Mouse (Mus musculus) megakaryocyte progenitor cell, adult 5-6 weeks (primary cell): ENCODE measurements around the gene Pigk. TPM values are rescaled to one million over a fixed set of nuclear protein-coding genes. Genes with fewer than 3 reads are reported as not detected.

ENCODE experiments used
- ATAC-seq: replicated peaks from 2 replicates; pipeline ENCODE4 v1.8.0; 2016; ENCODE audit warnings: mild to moderate bottlenecking, moderate TSS enrichment, inconsistent platforms; ENCODE audit not compliant: poor library complexity
- total RNA-seq, 2 experiments: library from RNA; stranded (forward) in 1 of 2; stranded (reverse) in 1 of 2; fragments of 157-497, 149-512 nt in 1 of 2; fragments of 200-1000 nt in 1 of 2; gene quantifications; 2 replicates each; pipeline versions ENCODE4 v1.2.3 to v1.2.4; 2015 to 2017

Pigk gene
- total RNA-seq, 2 experiments from 2014 or later, result 49.9 to 50.9 TPM

DNA sequence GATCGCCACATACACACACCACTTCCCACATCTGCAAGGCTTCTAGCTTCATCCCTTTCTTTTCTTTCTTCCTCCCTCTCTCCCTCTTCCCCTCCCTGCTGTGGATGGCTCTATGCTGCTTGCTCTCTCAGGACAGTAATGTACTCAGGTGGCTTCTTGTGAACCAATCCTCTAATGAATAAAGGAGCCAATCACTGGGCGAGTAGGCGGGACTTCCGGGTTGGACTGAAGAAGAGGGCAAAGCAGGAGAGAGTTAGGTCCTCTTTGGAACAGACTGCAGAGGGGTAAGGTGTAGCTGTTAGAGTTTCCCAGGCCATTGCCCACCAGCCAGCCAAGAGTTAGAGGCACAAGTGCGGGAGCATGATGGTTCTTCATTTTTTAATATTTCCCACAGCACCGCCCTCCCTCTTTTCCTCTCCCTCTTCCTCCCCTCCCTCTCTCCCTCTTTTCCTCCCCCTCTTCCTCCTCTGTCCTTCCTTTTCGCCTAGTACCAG is 215.9 kb downstream of the Pigk start:
- no peak for ATAC-seq

DNA sequence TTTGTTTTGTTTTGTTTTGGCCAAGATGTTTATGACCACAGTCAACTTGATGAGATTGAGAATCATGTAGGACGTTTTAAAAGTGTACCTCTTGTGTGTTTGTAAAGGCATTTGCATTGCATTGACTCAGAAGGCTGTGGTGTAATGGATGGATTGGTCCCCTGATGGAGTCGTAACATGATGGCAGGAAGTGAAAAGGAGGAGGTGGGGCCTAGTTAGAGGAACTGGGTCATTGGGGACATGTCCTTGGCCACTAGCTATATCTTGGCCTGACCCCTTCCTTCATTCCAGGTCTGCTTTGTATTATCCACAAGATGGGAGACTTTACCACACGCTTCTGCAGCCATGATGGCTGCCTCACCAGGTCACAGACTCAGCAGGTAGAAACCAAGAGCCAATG is 217.5 kb downstream of the Pigk start:
- ATAC-seq, result no peak

DNA sequence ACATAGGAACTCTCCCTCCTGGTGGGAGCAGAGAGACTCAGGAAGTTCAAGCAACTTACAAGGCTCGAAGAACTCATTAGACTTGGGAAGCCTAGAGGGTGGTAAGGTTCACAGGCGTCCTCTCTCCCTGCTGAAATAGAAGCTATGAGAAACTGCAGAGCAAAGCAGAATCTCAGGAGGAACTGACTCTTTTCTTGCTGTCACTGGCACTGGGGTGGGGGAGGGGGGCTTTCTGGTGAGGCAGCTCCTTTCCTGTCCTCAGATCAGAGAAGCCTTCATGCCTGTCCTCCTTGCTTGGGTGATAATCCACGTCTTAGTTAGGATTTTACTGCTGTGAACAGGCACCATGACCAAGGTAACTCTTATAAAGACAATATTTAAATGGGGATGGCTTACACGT is 218.2 kb downstream of the Pigk start:
- 0 out of 2 replicates have a peak, but pooled peaks have one; percentile 21 for ATAC-seq

DNA sequence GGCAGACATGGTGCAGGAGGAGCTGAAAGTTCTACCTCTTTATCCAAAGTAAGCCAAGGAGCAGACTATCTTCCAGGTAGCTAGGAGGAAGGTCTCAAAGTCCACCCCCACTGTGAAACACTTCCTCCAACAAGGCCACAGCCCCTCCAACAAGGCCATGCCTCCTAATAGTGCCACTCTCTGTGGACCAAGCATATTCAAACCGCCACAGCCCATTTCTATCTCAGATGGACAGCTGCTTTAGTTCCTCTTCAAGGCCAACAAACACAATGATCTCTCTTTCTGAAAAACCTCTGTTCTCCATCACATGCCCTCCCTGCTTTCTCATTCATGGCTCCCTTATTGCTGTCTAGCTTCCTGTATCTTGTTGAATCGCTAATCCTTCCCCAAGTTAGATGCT is 218.6 kb downstream of the Pigk start:
- no peak for ATAC-seq

DNA sequence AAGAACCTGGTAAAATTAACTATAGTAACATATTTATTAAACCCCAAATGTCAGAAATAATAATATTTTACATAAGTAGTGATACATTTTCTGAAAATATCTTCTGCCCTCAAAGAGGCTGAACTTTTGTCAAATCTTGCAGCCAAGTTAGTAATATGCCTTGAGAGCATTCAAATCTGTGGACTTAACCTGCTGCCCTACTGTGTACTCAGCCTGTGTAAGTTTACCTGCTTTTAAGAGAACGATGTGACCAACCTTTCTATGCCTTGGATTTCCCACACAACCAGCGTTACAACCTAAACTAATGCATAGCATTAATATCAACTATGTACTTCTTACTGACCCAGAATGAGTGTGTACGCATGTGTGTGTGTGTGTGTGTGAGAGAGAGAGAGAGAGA is 219.8 kb downstream of the Pigk start:
- ATAC-seq, result no peak

DNA sequence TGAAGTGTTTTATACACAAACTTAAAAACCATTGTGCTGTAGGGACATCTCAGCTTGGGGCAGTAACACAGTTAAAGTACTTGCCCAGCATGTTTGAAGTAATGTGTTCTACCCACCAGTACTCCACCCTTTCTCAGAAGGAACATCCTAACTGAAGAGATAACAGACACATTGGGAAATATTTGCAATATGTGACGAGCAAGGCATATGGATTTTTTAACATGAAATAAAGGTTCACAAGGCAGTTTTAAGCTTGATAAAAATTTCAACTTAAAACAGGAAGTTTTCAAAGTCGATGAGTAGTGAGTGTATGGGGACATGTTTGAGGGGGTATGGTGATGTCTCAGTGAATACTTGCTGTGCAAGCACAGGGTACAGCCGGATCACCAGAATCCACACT is 222.4 kb downstream of the Pigk start:
- no peak for ATAC-seq

DNA sequence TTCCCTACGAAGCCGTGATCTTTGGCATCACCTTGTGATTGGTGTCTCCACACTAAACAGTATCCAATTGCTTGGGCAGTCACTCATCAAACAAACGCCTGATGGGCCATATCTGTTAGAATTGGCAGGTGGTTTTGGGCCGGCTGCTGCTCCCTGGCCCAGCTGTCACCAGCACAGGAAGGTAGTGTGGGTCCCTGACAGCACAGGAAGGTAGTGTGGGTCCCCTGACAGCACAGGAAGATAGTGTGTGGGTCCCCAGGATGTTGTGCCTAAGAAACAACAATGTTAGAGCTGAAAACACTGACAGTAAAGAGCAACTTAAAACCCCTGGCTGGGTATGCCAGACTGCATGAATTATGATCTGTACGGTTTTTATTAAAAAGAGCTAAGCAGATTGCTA is 227.8 kb downstream of the Pigk start:
- ATAC-seq, result no peak

DNA sequence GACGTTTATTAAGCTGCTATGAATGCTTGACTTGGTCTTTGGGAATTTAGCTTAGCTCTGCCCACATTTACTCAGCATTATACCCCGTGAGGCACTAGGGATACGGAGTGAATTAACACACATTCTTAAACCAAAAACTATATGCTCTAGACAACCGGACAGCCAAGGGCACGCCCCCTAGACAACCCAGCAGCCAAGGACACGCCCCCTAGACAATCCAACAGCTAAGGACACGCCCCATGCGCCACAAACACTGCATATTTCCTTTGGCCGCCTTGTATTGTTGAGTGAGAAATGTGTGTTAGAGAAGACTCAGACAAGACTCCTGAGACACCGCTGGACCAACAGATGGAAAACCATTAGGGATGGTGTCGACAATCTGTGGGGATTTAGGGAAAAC is 229.1 kb downstream of the Pigk start:
- peak; percentile 94 for ATAC-seq

DNA sequence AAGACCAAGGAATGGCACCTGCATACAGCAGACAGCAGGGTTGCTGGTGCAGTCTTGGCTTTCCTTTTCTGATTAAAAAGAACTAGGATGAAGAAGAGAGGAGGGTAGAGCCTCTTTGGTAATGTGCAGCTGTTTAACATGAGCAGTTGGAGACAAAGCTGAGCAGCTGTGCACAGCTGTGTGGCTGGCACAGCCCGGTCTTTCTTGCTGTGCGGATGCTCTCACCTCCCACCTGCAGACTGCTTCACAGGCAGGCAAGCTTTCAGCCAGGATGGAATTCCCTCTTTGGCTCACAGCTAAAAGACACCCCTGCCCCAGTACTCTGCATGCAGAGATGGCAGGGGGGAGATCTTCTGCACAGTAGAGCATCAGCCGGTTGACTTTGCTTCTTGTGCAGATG is 230.9 kb downstream of the Pigk start:
- ATAC-seq, result no peak

DNA sequence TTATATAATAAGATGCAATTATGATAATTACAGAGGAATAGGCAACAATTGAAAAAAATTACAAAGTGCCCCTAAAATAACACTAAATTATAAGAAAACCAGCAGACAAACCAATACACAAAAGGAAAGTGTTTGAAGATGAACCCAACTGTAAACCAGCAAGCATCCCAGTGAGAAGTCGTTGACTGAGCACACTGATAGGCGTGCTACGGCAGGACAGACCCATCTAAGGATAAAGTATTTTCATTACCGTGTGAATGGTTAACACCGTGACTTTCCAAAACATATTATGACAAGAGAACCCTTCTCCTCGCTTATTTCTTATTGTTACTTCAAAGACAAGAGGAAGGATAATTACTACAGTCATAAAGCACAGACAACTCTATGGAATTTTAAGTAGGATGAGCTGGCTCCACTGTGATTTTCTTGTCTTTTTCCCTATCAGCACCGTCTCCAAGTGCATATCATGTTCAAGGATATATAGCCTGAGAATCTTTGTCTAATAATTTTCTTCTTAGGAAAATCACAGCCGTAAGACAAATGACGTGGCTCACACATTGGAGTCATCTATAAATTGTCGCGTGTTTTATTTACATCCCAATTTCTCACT is 233.2 kb downstream of the Pigk start:
- no peak for ATAC-seq

DNA sequence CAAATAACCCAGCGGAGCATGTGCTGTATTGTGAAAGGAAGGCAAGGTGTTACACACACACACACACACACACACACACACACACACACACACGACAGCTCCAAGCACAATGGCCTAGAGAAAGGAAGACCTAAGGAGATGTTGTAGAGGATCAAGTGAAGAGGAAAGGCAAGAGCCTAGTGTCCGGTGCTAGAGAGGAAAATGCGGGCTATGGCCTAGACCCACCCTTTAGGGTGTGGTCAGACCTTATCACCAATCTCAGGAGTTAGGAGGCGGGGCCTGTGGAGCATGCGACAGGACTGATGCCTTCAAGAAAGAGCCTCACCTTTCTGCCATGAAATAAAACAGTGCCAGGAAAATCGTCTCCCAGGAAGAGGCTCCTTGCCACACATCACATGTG is 234.7 kb downstream of the Pigk start:
- no peak for ATAC-seq

DNA sequence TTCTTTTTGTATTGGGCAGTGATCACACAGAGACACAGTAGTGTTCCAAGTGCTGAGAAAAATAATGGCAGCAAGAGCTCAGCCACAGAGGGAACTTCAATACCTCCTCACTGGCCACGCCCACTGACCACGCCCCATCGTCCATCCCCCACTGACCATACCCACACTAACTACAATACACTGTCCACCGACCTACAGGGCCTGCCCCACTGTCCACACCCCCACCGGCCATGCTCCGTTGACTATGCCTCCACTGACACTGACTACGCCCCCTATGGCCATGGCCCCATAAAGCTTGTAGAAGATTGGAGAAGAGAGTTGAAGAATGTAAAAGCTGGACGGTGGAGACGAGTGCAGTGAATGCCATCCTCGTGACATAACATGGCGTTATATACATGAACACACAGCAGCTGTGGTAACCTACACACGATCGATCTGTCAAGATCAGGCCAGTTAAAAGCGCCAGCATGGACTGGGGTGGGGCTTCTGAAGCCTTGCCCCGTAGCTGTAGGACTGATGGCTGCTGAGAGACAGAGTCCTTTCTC is 235.4 kb downstream of the Pigk start:
- ATAC-seq, result no peak

DNA sequence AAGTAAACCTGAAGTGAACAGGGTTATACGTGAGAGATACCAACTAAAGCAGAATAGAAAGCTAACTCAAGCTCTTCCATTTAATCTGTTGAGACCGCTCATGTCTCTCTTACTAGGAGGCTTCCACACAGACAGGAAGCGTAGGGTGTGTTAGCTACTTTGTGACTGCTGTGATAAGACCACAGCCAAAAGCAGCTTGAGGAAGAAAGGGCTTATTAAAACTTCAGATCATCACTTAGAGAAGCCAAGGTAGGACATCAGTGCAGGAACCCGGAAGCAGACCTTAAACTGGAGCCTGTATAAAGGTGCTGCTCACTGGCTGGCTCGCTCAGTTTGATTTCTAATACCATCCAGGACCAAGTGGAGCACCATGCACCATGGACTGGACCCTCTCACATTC is 236.4 kb downstream of the Pigk start:
- peak; percentile 80 for ATAC-seq

DNA sequence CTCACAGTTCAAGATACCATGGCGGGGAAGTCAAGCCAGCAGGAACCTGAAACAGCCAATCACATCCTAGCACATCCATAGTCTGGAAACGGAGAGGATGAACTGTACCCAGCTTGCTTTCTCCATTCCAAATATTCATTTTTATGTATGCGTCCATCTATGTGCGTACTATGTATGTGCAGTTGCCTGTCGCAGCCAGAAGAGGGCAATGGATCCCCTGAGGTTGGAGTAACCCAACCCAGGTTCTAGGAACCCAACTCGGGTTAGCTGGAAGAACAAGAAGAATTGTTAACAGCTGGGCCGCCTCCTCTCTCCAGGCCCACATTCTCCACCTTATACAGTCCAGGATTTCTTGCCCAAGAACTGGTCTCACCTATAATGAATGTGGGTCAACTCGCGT is 237.0 kb downstream of the Pigk start:
- no peak for ATAC-seq

DNA sequence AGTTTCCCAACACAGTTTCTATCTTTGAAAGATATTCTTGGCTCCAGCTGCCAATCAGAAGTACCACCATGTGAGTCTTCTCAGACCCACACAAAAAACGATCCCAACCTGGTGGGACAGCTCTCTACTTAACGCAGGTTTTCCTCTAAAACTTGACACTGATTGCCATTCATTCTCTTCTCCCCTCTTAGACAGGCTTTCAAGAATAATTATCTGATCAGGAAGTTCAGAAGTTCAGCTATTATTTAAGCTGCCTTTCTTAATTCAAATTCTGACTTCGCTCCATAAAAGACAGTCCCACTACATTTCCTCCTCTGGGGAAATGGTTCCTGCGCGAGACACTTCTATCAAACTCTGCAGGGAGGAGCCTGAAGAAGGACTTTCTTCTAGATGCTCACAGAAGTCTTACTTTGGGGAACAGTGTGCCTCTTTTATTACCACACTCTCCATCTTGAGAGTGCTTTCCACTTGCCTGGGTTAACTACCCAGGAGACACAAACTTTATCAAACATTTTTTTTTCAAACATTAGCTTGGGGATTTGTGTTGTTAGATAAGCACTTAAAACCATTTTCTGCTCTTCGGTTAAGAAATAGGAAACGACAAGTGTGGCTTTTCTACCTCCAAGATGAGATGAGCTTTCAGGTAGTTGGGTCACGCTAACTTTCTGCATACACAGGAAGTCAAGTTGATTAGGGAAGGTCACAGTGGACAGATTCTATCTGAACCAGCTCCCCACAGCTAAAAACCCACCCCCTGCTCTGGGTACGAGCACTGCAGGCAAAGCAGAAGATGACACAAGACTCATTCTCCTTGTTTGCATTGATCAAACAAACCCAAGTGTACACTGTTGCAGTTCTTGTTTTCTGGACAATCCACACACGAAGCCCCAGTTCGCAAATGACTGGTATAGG is 238.0 kb downstream of the Pigk start:
- peak; percentile 3; the same call in 1 of the 2 replicates for ATAC-seq

DNA sequence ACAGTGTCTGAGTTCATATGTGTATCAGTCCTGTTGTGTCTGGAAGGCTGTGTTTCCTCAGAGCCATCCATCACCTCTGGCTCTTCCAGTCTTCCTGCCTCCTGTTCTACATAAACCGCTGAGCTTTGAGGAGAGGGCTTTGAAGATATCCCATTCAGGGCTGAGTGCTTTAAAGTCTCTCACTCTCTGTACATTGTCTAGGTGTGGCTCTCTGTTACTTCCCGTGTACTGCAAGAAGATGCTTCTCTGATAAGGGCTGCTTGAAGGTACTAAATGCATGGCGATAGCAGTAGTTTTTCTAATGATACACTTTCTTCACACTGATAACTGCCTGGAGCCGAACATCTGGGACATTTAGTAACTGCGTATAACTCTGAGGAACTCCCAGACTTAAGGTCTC is 242.1 kb downstream of the Pigk start:
- no peak for ATAC-seq

DNA sequence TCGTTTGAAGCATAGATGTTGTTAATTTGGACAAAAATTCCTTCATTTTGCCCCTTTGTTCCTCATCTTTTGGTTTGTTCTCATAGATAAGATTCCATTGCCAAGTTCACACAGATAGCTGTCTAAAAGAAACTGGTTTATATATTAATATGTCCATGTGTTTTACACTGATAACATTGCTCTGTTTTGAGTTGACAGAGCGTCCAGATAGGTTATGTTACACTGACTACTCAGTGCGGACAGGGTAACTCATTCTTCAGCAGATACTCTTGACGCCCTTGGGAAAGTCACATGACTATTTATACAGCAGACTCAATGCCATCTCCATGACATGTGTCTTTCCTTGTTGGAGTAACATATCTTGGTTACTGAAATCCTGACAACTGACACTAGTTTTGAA is 242.9 kb downstream of the Pigk start:
- peak; percentile 43 for ATAC-seq

DNA sequence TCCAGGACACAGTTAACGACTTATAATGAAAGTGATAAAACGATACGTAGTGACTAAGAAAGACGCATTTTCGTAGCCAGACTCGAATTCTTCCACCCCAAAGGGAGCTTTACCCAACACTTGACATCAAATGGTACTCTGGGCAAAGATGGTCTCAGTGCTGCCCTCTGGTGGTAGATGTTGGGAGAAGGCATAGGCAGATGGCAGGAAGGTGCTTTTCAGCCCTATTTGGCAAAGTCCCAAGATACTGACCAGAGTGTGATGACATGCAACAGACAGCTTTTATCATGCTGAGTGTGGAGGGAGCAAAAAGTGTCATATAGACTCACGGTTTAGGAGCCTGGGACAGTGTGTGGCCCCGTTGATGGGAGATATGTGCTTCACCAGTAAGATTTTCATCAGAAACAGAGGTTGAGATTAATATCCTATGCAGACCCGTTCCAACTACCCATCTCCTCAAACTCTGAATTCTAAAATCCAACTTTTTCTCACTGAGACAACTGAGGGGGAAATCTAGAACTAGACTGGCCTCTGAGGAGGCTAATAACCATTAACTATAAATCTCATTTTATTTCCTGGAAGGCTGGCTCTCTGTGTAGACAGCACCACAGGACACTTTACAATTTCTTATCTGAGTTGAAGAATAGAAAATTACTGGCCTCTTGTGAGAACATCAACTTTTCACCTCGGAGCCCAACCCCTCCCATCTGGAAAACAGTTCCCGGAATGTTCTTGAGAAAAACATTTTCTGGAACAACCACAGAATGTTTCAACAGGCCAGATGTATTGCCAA is 244.7 kb downstream of the Pigk start:
- peak; percentile 60 for ATAC-seq

DNA sequence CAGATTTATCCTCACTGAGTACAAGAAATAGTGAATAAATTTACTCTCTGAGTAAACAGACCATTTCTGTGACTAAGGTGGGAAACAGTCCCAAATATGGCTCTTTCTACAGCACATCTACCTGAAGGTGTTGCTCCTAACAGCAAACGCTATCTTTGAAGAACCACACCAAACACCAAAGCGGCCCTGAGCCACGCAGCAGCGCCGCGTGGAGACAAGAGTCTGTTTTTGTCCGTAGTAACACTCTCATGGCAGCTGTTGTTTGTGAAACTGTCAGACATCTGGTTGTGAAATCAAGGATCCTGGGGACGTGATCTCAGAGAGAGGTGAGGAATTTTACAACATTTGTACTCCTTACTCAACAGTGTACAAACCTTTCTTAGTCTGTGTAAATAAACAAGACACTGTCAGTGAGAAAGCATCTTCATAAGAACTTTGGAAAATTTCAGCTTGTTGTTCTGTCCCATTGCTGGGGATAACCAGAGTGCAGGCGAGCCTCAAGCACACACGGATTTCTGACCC is 248.0 kb downstream of the Pigk start:
- ATAC-seq, result no peak

DNA sequence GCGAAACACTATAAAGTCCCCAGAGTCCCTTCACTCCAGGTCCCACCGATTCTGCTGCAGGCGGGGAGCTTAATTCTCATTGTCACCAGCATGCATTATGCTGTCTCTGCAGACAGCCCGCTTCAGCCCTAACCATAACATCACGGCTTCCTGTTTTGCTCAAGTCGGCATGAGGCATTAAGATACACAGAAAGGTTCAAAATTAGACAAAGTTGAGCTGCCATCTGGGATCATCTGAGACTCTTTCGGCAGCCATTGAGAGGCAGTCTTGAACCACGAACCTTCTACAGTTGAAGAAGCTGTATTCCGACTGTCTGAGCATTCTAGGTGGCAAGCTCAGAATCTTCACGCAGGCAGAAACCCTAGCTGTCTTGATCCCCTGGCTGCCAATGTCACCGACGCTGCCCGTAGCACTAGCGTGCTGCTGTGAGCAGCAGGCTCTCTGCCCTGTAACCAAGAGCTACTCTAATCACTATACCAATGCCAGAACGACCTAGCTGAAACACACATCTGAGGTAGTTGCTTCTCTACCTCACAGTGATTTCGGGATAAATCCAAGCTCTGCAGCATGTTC is 256.0 kb downstream of the Pigk start:
- ATAC-seq, result peak; percentile 71

DNA sequence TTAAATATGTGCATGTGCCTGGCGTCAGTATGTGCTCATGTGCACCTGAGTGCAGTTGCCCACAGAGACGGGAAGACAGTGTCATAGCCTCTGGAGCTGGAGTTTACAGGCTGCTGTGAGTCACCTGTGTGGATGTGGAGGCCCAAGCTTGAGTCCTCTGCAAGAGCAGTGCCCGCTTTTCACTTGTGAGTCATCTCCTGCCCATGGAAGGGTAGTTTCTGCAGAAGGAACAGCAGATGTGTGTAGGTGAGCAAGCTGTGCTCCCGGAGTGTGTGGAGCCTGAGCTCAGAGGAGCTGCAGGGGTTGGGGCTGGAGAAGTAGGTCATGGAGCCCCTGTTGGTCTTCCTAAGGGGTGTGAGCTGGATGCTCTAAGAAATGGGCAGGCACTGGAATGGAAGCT is 257.5 kb downstream of the Pigk start:
- ATAC-seq, result no peak
